Mouse (Mus musculus) lung, postnatal 4 days (tissue): ENCODE data around the gene Cep57.

Experiments used
- DNase-seq, 2 experiments: peaks; one replicate each; pipeline ENCODE4 v3.0.0; 2021

Gene Cep57

GRCm38 (mm10) chr9:13826832-13827405, at the start of gene Cep57:
Gene Cep57 (minus strand): TSS chr9:13827107.
- DNase-seq = peak; percentile 95 to 97

- DNase-seq = no peak
Observed at GRCm38 (mm10) chr9:13875340-13875739, 48.4 kb upstream of the Cep57 start.

- DNase-seq = no peak
Observed at GRCm38 (mm10) chr9:13874359-13874758, 47.5 kb upstream of the Cep57 start.

GRCm38 (mm10) chr9:13871631-13872030, 44.7 kb upstream of the Cep57 start:
- no peak for DNase-seq

- no peak for DNase-seq
Observed at GRCm38 (mm10) chr9:13867646-13868045, 40.7 kb upstream of the Cep57 start.

DNA sequence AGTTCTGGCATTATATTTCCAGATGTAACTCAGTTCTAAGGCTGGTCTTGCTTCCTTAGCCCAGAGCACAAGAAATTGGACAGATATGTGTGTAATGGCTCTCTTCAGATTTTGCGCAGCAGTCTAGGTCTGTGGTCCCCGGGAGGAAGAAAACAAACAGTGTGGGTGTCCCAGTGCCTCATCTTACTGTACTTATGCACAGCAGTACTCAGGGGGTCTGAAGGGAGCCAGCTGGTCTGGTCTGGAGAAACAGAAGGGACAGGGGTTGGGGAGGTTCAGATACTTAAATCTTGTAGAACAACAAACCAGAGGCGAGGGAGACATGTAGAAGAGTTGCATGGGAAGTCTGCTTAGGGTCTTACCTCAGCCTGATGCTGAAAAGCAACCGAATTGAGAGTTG, 29.9 kb upstream of the Cep57 start:
- no peak for DNase-seq

DNA sequence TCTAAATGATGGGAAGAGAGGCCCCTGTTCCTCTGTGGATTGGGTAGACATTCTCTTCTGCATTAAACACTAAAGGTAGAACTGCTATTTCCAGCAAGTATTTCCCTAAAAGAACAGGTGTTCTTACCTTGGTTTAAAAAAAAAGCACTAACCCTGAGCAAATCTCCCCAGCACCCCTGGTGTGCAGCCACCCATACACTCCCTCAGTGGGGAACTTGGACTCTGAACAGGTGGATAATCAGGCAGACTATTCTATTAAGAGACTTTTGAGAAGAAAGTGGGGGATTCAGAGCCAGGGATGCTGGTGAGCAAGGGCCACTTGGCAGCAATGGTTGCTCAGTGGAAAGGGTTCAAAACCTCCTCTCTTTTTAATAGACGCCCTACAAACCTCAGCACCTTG, 29.3 kb upstream of the Cep57 start:
- DNase-seq = no peak

GRCm38 (mm10) chr9:13853876-13854275, 27.0 kb upstream of the Cep57 start:
- no peak for DNase-seq

DNA sequence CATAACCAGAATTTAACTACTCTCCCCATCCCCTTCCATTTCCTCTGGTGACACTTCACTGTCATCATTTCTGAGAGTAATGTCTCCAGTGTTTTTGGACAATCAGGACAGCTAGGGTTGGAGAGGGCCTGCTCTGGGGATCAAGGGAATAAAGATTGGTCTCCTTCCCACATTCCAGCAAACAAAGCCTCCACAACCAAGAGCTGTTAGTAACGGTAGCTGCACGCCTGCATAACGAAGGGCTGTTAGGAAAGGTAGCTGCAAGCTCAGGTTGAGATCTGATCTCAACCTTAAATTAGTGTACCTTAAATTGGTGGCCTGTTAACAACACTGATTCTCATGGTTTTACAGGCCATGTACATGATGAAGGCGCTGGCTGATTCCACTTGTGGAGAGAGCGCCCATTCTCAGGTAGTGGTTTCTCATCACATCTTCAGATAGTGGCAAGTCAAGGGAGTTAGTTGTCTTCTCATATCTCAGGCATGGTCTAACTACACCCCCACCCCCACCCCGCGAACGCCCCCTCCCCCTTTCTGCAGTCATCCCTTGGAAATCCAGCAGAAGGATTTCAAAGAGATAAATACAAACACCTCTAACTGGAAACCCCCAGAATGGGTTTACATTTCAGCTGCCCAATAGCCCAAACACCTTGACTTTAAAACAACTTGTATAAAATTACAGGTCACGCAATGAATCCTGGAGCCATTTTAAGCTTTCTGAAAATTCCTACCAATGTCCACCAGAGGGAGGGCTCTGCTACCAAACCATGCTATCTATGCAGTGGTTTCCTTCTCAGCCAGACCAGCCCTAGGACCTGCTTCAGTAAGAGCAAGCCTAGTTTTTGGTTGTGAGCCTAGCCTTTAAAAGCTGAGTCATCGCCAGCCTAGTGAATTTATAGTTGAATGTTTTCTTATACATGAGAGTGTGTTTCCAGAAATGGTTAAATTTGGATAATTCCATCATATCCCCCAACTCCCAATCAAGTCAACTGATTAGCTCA, 21.9 kb upstream of the Cep57 start:
- peak in 1 of 2 experiments; percentile 28 for DNase-seq

- no peak for DNase-seq
Observed at GRCm38 (mm10) chr9:13847591-13847990, 20.7 kb upstream of the Cep57 start.

DNA sequence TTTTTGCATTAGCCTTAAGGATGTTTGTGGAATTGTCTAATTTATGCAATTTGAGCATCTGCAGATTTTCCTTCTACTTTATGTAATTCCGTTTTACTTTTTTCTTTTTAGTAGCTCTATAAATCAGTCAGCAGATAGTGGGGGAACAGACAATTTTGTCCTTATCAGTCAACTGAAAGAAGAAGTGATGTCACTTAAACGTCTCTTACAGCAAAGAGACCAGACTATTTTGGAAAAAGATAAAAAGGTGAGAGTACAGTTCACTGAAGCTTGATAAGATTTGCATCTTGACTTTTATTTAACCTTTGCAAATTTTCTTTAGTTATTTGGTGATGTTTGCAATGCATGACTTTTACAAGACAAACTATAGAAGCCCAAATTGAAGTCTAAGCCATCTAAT, 9.8 kb upstream of the Cep57 start:
- DNase-seq = no peak

- no peak for DNase-seq
Observed at GRCm38 (mm10) chr9:13835256-13835655, 8.3 kb upstream of the Cep57 start.

GRCm38 (mm10) chr9:13828087-13828441, 1.2 kb upstream of the Cep57 start:
- no peak for DNase-seq

GRCm38 (mm10) chr9:13827406-13828086, 639 bp upstream of the Cep57 start, which contains the start of gene Fam76b:
Gene Fam76b (plus strand): TSS chr9:13827716.
- peak; percentile 100 for DNase-seq

DNA sequence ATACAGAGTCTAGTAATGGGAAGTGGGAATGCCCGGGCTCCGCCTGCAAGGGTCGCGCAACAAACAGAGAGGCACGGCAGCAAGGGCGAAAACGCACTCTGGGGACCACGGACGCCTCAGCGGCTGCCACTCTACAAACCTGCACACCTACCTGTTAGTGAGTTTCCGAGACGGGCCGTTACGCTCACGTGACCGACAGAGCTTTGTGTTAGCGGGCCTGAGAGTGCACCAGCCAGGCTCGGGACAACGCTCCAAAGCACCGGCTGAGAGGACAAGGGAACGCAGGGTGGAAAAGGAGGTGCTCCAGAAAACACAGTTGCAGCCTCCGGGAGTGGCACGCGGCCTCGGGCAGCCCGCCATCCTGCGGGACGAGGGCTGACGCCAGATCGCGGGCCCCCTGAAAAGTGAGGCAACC, 509 bp downstream of the Cep57 start:
- DNase-seq = peak; percentile 68 to 75

GRCm38 (mm10) chr9:13825896-13826295, 1.0 kb downstream of the Cep57 start:
- no peak for DNase-seq

DNA sequence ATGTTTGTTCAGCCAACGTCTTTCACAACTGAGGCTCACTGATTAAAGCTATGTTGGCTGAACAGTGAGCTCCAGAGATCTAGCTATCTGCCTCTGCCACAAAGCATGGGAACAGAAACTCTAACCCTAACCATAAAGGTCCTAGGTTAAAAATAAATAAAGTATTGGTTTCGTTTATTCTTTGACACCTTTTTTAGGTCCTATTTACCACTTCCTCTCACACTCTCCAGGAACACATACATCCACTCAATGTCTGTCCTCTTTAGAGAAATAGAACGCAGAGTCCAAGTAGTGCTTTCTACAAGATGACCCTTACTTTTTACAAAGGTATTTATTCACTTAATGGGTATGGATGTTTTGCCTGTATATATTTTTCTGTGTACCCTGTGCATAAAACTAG, 6.1 kb downstream of the Cep57 start:
- DNase-seq = no peak

GRCm38 (mm10) chr9:13818369-13818768, 8.5 kb downstream of the Cep57 start:
- DNase-seq = no peak

DNA sequence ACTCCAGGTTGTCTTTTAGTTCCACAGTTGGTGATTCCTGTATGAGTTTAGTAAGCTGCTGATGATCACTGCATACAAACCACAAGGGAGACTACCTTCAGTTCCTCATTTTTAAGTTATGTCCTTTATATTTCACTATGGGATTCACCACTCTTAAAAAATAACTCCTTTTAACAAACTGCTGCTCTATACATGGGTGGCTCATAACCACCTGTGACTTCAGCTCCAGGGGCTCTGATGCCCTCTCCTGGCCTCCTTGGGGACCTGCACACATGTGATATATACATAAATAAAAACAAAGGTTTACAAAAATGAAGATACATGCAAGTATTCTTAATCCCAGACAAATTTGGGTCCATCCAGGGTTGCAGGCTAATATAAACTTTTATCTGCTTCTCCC, 17.0 kb downstream of the Cep57 start:
- DNase-seq = no peak

DNA sequence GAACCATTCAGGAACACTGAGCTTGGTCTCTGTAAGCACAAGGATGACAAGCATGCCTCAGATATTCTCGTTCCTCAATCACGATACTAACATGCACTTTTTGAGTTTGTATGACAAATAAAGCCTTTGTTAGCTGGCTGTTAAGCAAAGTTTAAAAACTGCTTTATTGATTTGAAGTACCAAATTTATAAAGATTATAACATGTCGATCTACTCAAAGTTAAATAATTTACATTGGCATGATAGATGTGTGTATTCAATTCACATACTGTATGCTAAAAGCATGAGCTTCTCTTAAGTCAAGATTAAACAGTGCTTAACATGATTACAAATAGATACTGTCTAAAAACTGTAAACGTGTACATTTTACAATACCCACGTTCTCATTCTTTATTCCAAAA, 19.2 kb downstream of the Cep57 start:
- DNase-seq = no peak

DNA sequence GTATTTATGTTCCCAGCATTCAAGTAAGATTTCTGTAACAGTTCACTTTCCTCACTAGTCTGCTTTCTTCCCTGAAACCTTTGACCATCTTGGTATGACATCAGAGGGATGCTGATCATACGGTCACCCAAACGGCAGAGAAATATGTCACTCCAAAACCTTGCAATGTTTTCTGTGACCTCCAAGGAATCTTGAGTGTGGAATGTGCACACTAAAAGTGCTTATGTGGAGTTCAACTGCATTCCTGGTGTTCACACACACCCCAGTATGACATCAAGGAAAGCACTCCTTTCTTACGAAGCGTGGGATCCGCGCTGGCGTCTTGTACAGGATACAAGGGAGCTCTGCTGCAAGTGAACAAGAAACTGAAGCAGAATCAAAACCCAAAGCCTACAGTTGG, 20.1 kb downstream of the Cep57 start:
- no peak for DNase-seq

DNA sequence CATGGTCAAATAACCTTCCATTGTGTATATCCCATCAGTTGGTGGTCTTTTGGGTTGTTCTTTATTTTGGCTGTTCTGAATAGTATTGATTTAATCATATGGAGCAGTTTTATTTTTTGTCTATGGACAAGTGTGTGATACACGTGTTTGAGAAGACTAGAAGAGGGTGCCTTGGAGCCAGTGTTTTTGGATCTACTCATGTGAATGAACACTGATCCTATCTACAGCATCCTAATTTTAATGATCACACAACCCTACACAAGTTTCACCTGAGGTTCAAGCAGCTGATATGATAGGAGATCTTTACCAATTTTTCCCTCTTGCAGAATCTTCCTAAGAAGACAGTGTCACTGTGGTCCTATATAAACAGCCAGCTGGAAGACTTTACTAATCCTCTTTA, 22.4 kb downstream of the Cep57 start:
- no peak for DNase-seq

DNA sequence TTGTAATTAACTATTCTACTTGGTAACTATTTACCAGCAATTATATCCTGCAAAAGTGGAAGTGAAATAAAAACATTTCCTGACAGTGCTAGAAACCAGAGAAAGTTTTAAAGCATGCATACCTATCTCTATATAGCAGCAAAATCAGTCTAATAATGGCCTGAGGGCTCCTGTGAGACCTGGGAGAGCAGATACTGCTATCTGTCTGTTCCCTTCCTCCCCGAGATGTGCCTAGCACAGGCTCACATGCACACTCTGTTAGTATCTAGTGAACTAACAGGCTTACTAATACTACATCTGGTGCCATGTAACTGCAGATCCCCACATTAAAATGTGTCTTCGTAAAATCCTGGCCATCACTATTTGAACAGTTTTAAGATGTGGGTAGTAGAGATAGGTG, 32.2 kb downstream of the Cep57 start:
- DNase-seq = no peak

DNA sequence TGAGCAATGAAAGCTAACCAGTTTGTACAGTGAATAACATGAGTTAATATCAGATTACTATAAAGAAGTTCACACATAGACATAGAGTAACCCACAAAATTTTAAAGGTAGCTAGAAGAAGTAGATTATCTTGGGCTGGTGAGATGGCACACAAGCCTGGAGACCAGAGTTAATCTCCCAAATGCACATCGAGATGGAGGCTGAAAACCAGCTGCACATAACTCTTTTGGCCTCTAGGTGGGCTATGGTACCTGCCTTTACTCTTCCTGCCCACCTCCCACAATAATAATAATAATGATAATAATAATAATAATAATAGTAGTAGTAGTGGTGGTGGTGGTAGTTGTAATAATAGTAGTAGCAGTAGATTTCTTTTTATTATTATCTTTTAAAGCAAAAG, 32.6 kb downstream of the Cep57 start:
- no peak for DNase-seq
